Mouse (Mus musculus) midbrain, embryonic 14.5 days (tissue): ENCODE measurements around the gene Atp5k. TPM values are rescaled to one million over a fixed set of nuclear protein-coding genes. Genes with fewer than 3 reads are reported as not detected.

Experiments used
- ATAC-seq: fragments of 200-750 bp; cut with Nextera tagmentation; 2 replicates; pipeline ENCODE4 v1.8.0; 2017; ENCODE audit warnings: moderate number of reproducible peaks, moderate library complexity; ENCODE audit not compliant: low FRiP score, low TSS enrichment
- DNase-seq: peaks from one replicate; pipeline ENCODE4 v3.0.0-alpha.2; 2015
- H3K27ac ChIP-seq: fragments of 300-500 bp; sonication (generic); replicated peaks from 2 replicates; pipeline ENCODE4 v1.5.1; 2014; ENCODE audit warnings: mild to moderate bottlenecking, low read depth, low read length, moderate library complexity
- H3K27me3 ChIP-seq: fragments of 300-500 bp; sonication (generic); 2 replicates; pipeline ENCODE4 v1.6.1; 2014; ENCODE audit warnings: low read length, control low read depth, mixed read lengths; ENCODE audit not compliant: control insufficient read depth, insufficient read depth
- H3K36me3 ChIP-seq: fragments of 300-500 bp; sonication (generic); 2 replicates; pipeline ENCODE4 v1.6.1; 2014; ENCODE audit warnings: low read length, control low read depth; ENCODE audit not compliant: control insufficient read depth, insufficient read depth
- H3K4me1 ChIP-seq: fragments of 300-500 bp; sonication (generic); 2 replicates; pipeline ENCODE4 v1.6.1; 2014; ENCODE audit warnings: mild to moderate bottlenecking, antibody characterized with exemption, low read length, control low read depth; ENCODE audit not compliant: control insufficient read depth, insufficient read depth
- H3K4me2 ChIP-seq: fragments of 300-500 bp; sonication (generic); 2 replicates; pipeline ENCODE4 v1.6.1; 2014; ENCODE audit warnings: mild to moderate bottlenecking, low read length, moderate library complexity
- H3K4me3 ChIP-seq: fragments of 300-500 bp; sonication (generic); replicated peaks from 2 replicates; pipeline ENCODE4 v1.5.1; 2014; ENCODE audit warnings: low read depth, low read length
- H3K9ac ChIP-seq: fragments of 300-500 bp; sonication (generic); replicated peaks from 2 replicates; pipeline ENCODE4 v1.6.1; 2014; ENCODE audit warnings: mild to moderate bottlenecking, low read length, moderate library complexity
- H3K9me3 ChIP-seq: fragments of 300-500 bp; sonication (generic); 2 replicates; pipeline ENCODE4 v1.6.1; 2016; ENCODE audit warnings: low read length, control low read depth, mixed read lengths; ENCODE audit not compliant: control insufficient read depth
- WGBS: fragments of 180-500 bp; shearing (Covaris S2); extraction: QIAGEN DNeasy Blood & Tissue Kit; methylation state at CpG from one replicate; pipeline ENCODE4 v1.1.7; 2014; 5-methylcytosine and 5-hydroxymethylcytosine counted together
- polyA plus RNA-seq: library from polyadenylated mRNA; unstranded; fragments of >200 nt; fragmentation: Nextera tagmentation; extraction: Ambion mirVana; gene quantifications from 2 replicates; pipeline ENCODE4 v1.2.1, GENCODE M21; 2014

Atp5k gene
- 376 and 494 TPM in 2 replicates for polyA plus RNA-seq

GRCm38 (mm10) chr5:108433804-108434587 is at the start of gene Atp5k:
Atp5k (minus strand) TSS chr5:108434448.
- Histone ChIP-seq H3K4me3 (peak within 1 kb of the TSS; percentile 61), H3K9ac (peak within 1 kb of the TSS; percentile 72), H3K4me1 (peaks cover 12% of the 10 kb centered on the region; the same call in 1 of the 2 replicates), H3K27ac (no peak within 1 kb of the TSS), H3K4me2 (peak within 1 kb of the TSS; percentile 87), H3K9me3 (no peaks in the 10 kb centered on the region), H3K27me3 (peaks cover 3% of the 10 kb centered on the region; the same call in 1 of the 2 replicates), H3K36me3 (peaks cover 24% of the 10 kb centered on the region)
- DNase-seq, result peak; percentile 97
- 1% methylated on average over 42 of the region's 42 CpGs for WGBS
- ATAC-seq, result peak; percentile 77

DNA sequence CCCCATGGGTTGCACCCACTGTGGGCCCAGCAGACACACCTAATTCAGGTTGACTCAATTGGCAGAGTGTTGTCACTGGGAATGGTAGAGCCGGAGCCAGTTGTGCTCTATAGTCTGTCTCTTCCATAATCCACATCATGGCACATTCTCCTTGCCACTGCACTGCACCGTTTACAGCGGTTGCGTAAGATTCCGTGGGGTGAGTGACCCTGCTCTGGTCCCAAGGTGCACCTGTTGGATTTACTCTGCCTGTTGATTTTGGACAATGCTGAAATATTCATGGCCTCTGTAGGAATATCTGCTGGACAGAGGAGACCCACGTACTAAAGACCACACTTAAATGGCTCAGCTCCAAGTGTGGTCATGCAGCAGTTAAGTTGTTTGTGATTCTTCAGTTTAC is 48.8 kb upstream of the Atp5k start:
- no peaks in the 10 kb centered on the region for H3K4me1 ChIP-seq
- no peak for ATAC-seq
- no peak overlapping the region for H3K9ac ChIP-seq
- peaks cover 68% of the 10 kb centered on the region for H3K36me3 ChIP-seq
- no peak overlapping the region for H3K4me3 ChIP-seq
- WGBS, result 92% methylated on average over 6 of the region's 6 CpGs
- no peaks in the 10 kb centered on the region for H3K9me3 ChIP-seq
- H3K27ac ChIP-seq, result no peak overlapping the region
- DNase-seq, result no peak
- no peak overlapping the region for H3K4me2 ChIP-seq
- H3K27me3 ChIP-seq, result no peaks in the 10 kb centered on the region

GRCm38 (mm10) chr5:108475977-108476376 is 41.7 kb upstream of the Atp5k start:
- peaks cover 82% of the 10 kb centered on the region for H3K36me3 ChIP-seq
- no peak overlapping the region for H3K9ac ChIP-seq
- H3K27me3 ChIP-seq, result no peaks in the 10 kb centered on the region
- H3K4me3 ChIP-seq, result no peak overlapping the region
- DNase-seq (no peak), ATAC-seq (no peak)
- H3K4me2 ChIP-seq, result no peak overlapping the region
- WGBS, result 90% methylated on average over 3 of the region's 3 CpGs
- H3K27ac ChIP-seq, result no peak overlapping the region
- no peaks in the 10 kb centered on the region for H3K9me3 ChIP-seq
- no peaks in the 10 kb centered on the region for H3K4me1 ChIP-seq

GRCm38 (mm10) chr5:108473737-108474136 is 39.5 kb upstream of the Atp5k start:
- ATAC-seq (no peak), DNase-seq (no peak)
- H3K4me1 ChIP-seq, result no peaks in the 10 kb centered on the region
- H3K27me3 ChIP-seq, result no peaks in the 10 kb centered on the region
- no peak overlapping the region for H3K4me2 ChIP-seq
- peaks cover 71% of the 10 kb centered on the region for H3K36me3 ChIP-seq
- no peak overlapping the region for H3K9ac ChIP-seq
- H3K4me3 ChIP-seq, result no peak overlapping the region
- H3K27ac ChIP-seq, result no peak overlapping the region
- 92% methylated on average over 4 of the region's 4 CpGs for WGBS
- H3K9me3 ChIP-seq, result no peaks in the 10 kb centered on the region

GRCm38 (mm10) chr5:108469617-108470016 is 35.4 kb upstream of the Atp5k start:
- Histone ChIP-seq H3K36me3 (peaks cover 34% of the 10 kb centered on the region), H3K27ac (no peak overlapping the region), H3K4me3 (no peak overlapping the region), H3K9me3 (no peaks in the 10 kb centered on the region), H3K9ac (no peak overlapping the region), H3K27me3 (no peaks in the 10 kb centered on the region), H3K4me1 (peaks cover 13% of the 10 kb centered on the region; the same call in 1 of the 2 replicates), H3K4me2 (no peak overlapping the region)
- DNase-seq (no peak), ATAC-seq (no peak)
- WGBS, result 81% methylated on average over 7 of the region's 7 CpGs

- no peak overlapping the region for H3K27ac ChIP-seq
- no peak overlapping the region for H3K9ac ChIP-seq
- no peaks in the 10 kb centered on the region for H3K27me3 ChIP-seq
- H3K4me2 ChIP-seq, result no peak overlapping the region
- peaks cover 40% of the 10 kb centered on the region for H3K4me1 ChIP-seq
- WGBS, result 96% methylated on average over 1 of the region's 1 CpGs
- ATAC-seq (no peak), DNase-seq (no peak)
- no peak overlapping the region for H3K4me3 ChIP-seq
- H3K9me3 ChIP-seq, result no peaks in the 10 kb centered on the region
- H3K36me3 ChIP-seq, result peaks cover 4% of the 10 kb centered on the region; the same call in 1 of the 2 replicates
These were observed 32.4 kb upstream of the Atp5k start for GRCm38 (mm10) chr5:108466647-108467046.

DNA sequence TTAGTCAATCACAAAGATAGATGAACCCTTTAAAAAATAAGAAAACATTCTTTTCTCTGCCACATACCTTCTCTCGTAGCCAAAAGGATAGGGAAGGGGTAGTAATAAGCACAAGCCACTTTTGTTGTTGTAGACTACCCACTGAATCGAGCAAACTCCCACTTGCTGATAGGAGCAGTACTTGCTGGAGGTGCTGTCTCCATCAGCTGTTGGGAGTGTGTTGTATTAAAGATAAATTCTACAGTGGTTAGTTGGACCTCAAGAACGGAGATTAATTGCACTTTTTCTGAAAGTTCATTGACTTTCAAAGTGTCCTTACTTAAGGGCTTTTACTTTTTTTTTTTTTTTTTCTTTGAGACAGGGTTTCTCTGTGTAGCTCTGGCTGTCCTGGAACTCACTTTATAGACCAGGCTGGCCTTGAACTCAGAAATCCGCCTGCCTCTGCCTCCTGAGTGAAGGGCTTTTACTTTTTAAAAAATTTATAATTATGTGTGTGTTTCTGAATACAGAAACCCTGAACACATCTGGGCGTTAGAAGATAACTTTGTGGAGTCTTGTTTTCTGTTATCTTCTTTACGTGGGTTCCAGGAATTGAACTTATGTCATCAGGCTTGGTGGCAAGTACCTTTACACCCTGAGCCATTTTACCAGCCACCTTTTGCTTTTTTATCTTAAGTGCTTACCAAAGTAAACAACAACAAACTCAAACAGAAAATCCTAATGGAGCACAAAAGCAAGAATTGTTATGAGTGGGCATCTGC is 31.1 kb upstream of the Atp5k start:
- Histone ChIP-seq H3K27ac (no peak overlapping the region), H3K4me1 (peaks cover 44% of the 10 kb centered on the region), H3K4me2 (no peak overlapping the region), H3K36me3 (0 out of 2 replicates have a peak, but pooled peaks cover 3% of the 10 kb centered on the region), H3K9ac (no peak overlapping the region), H3K4me3 (no peak overlapping the region), H3K9me3 (no peaks in the 10 kb centered on the region), H3K27me3 (no peaks in the 10 kb centered on the region)
- WGBS, result 91% methylated on average over 6 of the region's 6 CpGs
- DNase-seq (no peak), ATAC-seq (no peak)

- Histone ChIP-seq H3K27ac (0 out of 2 replicates have a peak overlapping the region, but pooled peaks have one; percentile 89), H3K27me3 (0 out of 2 replicates have a peak, but pooled peaks cover 6% of the 10 kb centered on the region), H3K36me3 (0 out of 2 replicates have a peak, but pooled peaks cover 3% of the 10 kb centered on the region), H3K9me3 (no peaks in the 10 kb centered on the region), H3K4me3 (peak overlapping the region; percentile 85), H3K9ac (peak overlapping the region; percentile 100), H3K4me1 (peaks cover 44% of the 10 kb centered on the region), H3K4me2 (peak overlapping the region; percentile 95)
- ATAC-seq (no peak), DNase-seq (no peak)
- 42% methylated on average over 4 of the region's 4 CpGs for WGBS
These were observed 28.2 kb upstream of the Atp5k start for GRCm38 (mm10) chr5:108462446-108462845.
